Mouse (Mus musculus) brown adipose tissue, adult 24 weeks (tissue): ENCODE data around the gene Ttc26. TPM values are rescaled to one million over a fixed set of nuclear protein-coding genes. Genes with fewer than 3 reads are reported as not detected.
"Not testable (repeated sequence)": the region's sequence is repeated elsewhere in the genome, so short reads cannot be mapped to it uniquely, and the experiment has no call there.

Source experiments
- H3K27ac ChIP-seq: fragments of 200-500 bp; replicated peaks from 2 replicates; pipeline ENCODE4 v1.5.1; 2012; ENCODE audit warnings: low read depth, mild to moderate bottlenecking, low read length
- H3K4me1 ChIP-seq: fragments of 200-500 bp; 2 replicates; pipeline ENCODE4 v1.6.1; 2012; ENCODE audit warnings: low read length, mixed read lengths; ENCODE audit not compliant: control insufficient read depth, insufficient read depth, insufficient read length
- H3K4me3 ChIP-seq: fragments of 200-500 bp; 2 replicates; pipeline ENCODE4 v1.5.1; 2012; ENCODE audit warnings: low read depth, mild to moderate bottlenecking, low read length, moderate library complexity; ENCODE audit not compliant: insufficient read depth
- polyA plus RNA-seq: library from polyadenylated mRNA; stranded (reverse); fragments of >200 nt; gene quantifications from 2 replicates; pipeline ENCODE4 v1.2.4, GENCODE M21; 2012; ENCODE audit not compliant: missing spikeins, insufficient read depth, insufficient read length

Gene Ttc26
- polyA plus RNA-seq, 1 experiment: 2.9 TPM

DNA sequence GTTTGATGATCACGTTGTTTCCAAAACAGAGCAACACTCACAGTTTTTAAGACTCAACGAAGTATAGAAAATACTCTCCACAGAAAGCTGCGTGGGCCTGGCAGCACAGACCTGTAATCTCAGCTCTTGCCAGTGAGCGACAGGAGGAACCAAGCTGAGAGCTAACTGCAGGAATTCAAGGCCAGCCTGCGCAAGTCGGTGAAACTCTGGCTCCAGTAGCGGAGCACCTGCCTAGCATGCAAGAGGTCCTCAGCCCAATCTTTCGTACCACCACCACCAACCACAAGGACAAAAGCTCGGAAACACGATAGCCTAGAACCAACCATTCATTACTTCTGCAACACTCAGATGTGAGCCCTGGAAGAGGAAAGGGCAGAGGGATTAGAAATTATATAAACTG, 28.8 kb upstream of the Ttc26 start:
- peak overlapping the region; percentile 0; the same call in 1 of the 2 replicates for H3K27ac ChIP-seq
- peaks cover 4% of the 10 kb centered on the region; the same call in 1 of the 2 replicates for H3K4me1 ChIP-seq
- H3K4me3 ChIP-seq: peak overlapping the region; percentile 87

DNA sequence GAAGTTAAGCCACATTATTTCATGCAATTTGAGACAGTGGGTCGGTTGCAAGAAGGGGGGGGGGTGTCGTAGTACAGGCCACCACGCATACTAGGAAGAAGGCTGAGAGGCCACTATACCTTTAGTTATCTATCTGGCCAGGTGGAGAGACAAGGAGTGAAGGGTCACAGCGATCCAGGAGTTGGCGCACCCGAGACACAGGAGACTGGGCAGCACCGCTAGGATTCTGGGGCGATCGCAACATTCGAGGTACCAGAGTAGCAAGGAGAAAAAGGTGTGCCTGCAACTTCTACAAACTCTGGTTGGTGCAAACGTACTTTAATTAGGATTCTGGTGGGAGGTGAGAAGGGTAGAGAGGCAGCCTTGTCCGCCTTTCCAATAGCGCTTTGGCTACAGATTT, 28.1 kb upstream of the Ttc26 start:
- Histone ChIP-seq H3K4me3 (peak overlapping the region; percentile 87), H3K27ac (0 out of 2 replicates have a peak overlapping the region, but pooled peaks have one; percentile 94), H3K4me1 (peaks cover 4% of the 10 kb centered on the region; the same call in 1 of the 2 replicates)

DNA sequence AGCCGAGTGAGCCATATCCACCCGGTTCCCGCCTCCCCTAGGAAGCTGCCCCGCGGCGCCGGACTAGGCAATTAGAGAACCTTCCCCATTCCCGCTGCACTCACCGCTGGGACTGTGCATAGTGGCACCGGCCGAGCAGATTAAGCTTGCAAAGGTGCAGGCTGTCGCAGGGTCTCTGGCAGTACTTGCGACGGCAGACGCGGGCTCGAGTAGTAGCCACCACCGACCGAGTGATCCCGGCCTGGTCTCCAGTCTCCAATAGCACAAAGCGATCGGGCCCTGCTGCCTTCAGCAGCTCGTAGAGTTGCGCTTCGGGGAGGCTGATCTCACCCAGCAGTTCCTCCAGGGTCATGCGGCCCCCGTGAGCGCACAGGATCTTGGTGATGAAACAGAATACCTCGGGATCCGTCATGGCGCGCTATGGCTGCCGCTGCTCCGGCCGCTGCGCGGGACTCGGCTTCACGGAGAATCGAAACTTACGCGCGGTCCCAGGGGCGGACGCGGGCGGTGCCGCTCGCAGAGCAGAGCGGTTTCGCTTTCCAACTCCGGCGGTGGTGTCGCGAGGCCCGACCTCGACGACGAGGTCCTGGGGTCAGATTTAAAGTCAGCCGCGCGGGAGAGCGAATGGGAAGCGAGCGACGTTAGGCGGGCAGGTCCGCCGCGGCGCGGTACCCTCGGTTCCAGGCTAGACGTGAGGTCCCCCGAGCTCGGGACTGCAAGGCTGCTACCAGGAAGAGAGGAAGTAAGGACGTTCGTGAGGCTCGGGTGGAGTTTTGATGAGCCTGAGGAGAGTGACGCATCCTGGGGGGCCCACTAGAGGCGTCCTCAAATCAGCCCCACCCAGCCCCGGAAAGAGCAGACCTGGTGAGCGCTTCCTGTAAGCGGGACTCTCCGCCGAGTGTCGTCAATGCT, 27.2 kb upstream of the Ttc26 start, which contains the start of gene Zc3hav1:
TSS of gene Zc3hav1 (minus strand) at position 793 of the 912 bp plus-strand sequence.
- H3K4me3 ChIP-seq: peak within 1 kb of the TSS; percentile 87
- H3K4me1 ChIP-seq: peaks cover 4% of the 10 kb centered on the region; the same call in 1 of the 2 replicates
- peak within 1 kb of the TSS; percentile 94 for H3K27ac ChIP-seq

DNA sequence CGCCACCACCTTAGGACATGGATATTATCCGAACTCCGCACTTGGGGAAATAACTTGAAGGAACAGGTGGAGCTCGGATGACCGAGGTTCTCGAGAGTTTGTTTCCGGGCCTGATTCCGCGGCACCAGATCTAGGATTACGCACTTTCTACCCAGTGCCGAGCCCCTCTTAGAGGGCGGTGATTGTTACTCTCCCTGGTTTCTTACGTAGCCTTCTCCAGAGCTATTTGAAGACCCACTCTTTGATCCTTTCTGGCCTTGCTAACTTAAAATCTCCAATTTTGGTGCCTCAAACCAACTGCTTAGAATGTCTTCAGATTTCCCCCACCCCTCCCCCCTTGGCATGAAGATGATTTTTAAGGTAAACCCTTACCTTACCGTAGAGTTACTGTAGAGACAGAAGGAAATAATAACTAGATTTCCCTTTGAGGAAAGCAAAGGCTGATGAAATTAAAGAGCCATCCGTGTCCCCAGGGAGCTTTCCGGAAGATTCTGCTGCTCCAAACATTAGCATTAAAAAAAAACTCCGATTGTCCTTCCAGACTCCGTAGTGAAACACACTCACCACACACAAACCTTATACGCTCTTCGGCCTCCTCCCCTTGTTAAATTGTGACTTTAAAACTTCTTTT, 26.4 kb upstream of the Ttc26 start:
- H3K27ac ChIP-seq: peak overlapping the region; percentile 94
- peak overlapping the region; percentile 87 for H3K4me3 ChIP-seq
- H3K4me1 ChIP-seq: peaks cover 4% of the 10 kb centered on the region; the same call in 1 of the 2 replicates

DNA sequence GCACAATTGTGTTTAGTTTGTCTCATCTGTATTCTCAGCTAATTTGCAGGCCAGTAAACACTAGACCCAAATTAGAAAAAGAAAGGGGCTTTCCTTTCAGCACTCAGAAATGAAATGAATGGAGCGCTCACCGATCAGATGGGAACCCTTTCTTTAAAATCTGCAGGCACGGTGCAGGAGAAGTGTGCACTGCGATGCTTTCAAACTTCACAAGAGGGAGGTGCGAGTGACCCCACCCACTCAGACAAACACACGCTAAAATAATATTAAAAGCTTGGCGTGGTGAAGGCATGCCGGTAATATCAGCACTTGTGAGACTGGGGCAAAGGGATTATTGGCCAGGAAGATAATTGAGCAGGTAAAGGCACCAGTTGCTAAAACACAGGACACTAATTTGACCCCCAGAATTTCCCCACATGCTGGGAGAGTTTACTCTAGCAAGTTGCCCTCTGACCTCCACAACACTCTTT, 25.9 kb upstream of the Ttc26 start:
- Histone ChIP-seq H3K4me1 (peaks cover 4% of the 10 kb centered on the region; the same call in 1 of the 2 replicates), H3K27ac (no peak overlapping the region), H3K4me3 (peak overlapping the region; percentile 87)

DNA sequence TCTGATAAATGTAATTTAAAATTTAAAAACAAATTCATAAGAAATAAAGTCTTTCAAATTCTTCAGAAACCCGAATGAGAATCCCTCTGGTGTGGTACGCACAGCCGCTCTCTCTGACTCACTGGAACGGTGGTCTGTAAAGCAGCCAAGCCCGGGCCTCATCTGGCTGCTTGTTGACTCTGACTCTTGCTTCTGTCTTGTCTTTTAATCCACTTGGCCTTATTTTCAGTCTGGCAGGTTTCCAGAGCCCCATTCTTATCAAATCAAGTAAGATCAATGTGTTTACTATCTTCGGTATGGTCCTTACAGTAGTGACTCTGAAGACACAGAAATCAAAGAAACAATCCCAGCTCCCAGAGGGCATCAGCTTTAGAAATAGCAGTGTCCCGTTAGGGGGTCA, 25.4 kb upstream of the Ttc26 start:
- Histone ChIP-seq H3K4me1 (peaks cover 4% of the 10 kb centered on the region; the same call in 1 of the 2 replicates), H3K27ac (no peak overlapping the region), H3K4me3 (peak overlapping the region; percentile 87; the same call in 1 of the 2 replicates)

DNA sequence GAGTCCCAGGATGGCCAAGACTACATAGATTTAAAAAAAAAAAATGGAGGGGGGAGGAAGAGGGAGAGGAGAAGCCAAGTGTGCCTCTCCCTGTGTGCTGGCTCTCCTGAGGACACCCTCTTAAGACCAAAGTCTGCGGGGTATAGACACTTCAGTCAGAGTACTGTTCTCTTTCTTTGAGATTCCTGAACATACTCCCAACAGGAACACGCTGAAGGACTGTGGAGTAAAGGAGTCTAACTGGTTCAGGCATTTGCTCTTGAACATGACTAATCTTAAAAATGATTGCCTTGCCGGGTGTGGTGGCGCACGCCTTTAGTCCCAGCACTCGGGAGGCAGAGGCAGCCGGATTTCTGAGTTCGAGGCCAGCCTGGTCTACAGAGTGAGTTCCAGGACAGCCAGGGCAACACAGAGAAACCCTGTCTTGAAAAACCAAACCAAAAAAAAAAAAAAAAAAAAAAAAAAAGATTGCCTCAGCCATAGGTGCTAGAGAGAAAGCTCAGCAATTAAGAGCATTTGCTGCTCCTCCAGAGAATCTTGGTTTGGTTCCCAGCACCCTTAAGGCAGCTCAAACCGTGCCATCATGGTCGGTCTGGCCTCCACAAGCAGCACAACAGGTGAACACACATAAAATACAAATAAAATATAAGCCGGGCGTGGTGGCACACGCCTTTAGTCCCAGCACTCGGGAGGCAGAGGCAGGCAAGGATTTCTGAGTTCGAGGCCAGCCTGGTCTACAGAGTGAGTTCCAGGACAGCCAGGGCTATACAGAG, 24.4 kb upstream of the Ttc26 start:
- H3K4me3 ChIP-seq, H3K27ac ChIP-seq, H3K4me1 ChIP-seq: not testable (repeated sequence)

DNA sequence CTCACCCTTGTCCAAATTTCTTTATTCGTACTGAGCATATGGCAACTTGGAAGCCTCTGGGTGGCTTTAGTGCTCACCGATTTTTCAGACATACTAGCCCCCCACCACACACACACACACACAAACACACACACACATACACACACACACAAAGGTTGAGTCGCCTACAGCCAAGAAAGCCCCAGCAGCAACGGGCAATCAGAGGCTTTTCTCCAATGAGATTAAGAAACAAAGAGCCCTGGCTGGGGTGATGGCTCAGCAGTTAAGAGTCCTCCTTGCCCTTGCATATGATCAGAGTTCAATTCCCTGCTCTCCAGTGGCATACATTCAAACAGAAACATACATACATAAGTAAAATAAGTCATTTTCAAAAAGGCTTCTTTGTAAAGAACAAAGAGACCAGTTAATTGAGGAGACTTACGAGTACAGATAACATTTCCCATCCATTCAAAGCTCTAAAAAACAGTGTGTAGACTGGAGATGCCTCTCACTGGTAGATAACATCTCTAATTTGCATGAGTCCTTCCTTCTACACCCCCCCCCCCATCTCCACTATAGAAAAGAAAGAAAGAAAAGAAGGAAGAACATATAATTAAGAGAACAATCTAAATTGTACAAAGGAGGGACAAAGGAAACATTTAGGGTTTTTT, 23.5 kb upstream of the Ttc26 start:
- Histone ChIP-seq H3K27ac (no peak overlapping the region), H3K4me3 (no peak overlapping the region), H3K4me1 (no peaks in the 10 kb centered on the region)

DNA sequence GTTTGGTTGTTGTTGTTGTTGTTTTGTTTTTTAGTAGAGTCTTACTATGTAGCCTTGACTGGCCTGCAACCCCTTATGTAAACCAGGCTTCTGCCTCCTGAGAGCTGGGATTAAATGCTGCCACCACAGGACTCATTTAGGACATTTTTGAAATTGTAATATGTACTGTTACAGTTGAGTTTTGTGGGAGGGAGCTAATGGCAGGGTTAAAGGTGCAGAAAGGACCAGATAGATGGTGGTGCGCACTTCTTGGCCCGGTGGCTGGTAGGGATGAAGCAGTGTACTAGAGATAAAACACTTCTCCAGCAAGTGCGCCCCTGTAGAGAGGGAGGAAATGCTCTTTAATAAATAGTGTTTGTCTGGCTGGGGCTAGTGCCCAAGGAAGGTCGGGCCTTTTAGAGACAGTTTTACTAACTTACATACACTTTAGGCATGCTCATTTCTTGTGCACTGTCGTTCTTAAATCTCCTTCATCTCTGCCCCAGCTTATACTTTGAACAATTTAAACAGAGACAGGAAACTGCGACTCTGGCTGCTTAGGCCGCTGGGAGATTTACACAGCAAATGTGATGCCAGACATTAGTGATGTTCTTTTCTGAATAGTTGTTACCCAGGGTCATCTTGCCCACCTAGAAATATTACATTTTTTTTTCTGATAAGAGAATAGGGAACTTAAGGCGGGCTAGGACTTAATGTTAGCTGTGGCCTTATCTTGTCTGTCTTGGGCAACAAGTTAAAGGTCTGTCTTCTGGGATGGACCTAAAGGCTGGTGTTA, 22.8 kb upstream of the Ttc26 start:
- Histone ChIP-seq H3K4me3 (no peak overlapping the region), H3K27ac (no peak overlapping the region), H3K4me1 (no peaks in the 10 kb centered on the region)

DNA sequence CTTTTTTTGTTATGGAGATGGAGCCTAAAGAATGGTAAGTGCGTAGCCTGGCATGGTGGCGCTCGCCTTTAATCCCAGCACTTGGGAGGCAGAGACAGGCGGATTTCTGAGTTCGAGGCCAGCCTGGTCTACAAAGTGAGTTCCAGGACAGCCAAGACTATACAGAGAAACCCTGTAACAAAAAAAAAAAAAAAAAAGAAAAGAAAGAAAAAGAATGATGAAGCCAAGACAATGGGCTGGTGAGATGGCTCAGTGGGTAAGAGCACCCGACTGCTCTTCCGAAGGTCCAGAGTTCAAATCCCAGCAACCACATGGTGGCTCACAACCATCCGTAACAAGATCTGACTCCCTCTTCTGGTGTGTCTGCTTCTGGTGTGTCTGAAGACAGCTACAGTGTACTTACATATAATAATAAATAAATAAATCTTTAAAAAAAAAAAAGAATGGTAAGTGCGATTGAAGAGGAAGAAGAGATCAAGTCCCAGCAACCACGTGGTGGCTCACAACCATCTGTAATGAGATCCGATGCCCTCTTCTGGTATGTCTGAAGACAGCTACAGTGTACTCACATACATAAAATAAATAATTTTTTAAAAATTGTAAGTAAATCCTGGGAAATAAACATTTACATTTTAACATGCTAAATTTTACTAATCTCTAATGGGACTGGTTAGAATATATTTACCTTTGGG, 22.1 kb upstream of the Ttc26 start:
- H3K4me1 ChIP-seq, H3K4me3 ChIP-seq, H3K27ac ChIP-seq: not testable (repeated sequence)

DNA sequence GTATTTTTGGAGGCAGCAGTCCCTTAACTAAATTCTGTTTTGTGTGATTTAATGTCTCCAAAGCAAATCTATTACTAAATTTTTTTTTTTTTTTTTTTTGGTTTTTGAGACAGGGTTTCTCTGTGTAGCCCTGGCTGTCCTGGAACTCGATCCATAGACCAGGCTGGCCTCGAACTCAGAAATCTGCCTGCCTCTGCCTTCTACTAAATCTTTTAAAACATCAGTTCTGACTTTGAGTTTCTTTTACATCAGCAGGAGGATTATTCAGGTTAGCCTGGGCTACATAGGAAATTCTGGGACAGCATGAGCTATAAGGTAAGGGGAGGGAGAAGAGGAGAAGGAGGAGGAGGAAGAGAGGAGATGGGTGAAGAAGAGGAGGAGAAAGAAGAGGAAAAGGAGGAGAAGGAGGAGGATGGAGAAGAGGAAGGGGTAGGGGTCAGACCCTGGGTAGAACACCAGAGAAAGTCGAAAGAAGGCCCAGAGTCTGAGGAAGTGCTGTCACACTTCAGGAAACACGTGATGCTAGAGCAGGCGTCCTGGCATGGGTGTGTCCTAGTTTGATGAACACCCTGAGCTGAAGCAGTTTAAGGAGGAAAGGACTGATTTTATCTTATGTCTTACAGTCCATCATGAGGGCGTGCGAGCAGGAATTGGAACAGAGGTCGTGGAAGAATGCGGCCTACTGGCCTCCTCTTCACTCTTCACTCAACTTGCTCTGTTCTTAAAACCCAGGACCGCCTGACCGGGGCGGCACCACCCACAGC, 21.4 kb upstream of the Ttc26 start:
- no peak overlapping the region for H3K4me3 ChIP-seq
- H3K27ac ChIP-seq: no peak overlapping the region
- no peaks in the 10 kb centered on the region for H3K4me1 ChIP-seq

DNA sequence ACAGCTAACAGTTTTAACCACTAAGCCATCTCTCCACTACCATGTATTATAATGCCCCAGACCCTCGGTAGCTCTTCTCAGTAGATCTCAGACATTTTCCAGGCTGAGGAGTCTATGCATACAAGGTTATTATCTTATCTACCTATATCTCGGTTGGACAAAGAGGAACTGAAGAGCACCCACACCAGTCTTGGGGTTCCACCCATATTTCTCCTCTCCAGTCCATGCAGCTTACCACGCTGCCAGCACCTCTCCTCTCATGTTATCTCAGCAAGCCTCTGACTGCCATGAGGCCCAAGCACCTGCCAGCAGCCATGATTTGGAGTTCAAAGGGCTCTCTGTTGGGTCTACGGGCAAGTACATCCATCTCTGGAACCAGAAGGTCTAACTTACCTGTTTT, 20.2 kb upstream of the Ttc26 start:
- Histone ChIP-seq H3K27ac (no peak overlapping the region), H3K4me3 (no peak overlapping the region), H3K4me1 (no peaks in the 10 kb centered on the region)

DNA sequence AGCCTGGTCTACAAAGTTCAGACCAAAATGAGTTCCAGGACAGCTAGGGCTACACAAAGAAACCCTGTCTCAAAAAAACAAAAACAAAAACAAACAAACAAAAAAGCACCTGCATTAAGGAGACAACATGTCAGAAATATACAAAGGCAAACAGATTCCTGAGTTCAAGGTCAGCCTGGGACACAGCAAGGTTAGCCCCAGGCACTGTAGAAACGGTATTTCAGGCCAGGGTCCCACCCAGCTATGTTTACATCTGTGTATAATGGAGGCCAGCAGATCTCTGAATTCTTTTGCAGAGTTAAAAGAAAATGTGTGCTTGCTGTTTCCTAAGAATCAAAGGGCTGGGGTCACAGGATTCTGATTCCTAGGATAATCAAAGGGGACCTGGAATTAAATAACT, 19.3 kb upstream of the Ttc26 start:
- Histone ChIP-seq H3K4me1 (no peaks in the 10 kb centered on the region), H3K4me3 (no peak overlapping the region), H3K27ac (no peak overlapping the region)
